Mouse (Mus musculus) cerebellum, adult 18-20 months (tissue): ENCODE results near the gene Polr3a.

ENCODE experiments used
- DNase-seq, 2 experiments: peaks; one replicate each; pipeline ENCODE4 v3.0.0; 2021

Gene Polr3a

DNA sequence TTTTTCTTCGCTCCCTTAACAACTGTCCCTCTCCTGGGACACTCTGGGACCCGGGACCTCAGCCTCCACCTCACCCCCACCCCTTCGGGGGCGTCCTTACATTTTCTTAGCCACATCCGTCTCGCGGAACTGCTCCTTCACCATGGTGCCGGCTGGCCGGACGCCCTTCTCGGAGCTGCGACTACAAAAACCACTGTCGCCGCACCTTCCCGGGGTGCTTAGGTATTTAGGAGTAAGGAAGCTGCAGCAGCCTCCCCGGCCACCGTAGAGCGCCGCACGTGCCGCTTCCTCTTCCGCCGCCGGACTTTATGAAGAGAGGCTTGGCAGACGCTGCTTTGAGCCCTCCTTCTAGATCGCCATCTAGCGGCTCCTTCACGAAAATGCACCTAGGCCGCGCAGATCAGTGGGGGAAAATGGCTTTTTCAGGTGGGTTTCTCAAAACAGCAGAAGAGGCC, at the start of gene Polr3a, which contains the start of gene Rps24:
Gene Polr3a, minus strand, starts transcription at position 286 of the 455 bp plus-strand sequence.
Gene Rps24, plus strand, starts transcription at position 353 of the 455 bp plus-strand sequence.
- DNase-seq: peak; percentile 86 to 94

GRCm38 (mm10) chr14:24534865-24535545, 48.1 kb upstream of the Polr3a start:
- DNase-seq: no peak

GRCm38 (mm10) chr14:24530228-24530627, 43.4 kb upstream of the Polr3a start:
- DNase-seq: no peak

DNA sequence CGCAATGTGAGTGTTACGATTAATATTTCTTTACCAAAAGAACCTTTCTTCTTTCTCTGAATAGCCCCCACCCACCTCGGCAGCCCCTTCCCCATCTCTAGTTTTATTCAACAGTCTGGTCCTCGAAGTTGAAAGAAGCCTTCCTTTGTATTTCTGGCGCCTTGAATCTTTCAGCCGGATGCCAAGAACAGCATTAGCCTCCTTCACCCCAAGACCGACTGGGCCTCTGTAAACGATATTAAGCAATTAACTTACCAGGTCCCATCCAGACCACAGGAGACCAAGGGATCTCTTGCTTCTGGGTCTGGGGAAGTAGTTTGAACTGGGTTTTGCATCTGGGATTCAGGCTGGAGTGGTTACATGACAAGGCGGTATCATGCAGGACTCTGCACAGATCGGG, 39.6 kb upstream of the Polr3a start:
- DNase-seq: no peak

DNA sequence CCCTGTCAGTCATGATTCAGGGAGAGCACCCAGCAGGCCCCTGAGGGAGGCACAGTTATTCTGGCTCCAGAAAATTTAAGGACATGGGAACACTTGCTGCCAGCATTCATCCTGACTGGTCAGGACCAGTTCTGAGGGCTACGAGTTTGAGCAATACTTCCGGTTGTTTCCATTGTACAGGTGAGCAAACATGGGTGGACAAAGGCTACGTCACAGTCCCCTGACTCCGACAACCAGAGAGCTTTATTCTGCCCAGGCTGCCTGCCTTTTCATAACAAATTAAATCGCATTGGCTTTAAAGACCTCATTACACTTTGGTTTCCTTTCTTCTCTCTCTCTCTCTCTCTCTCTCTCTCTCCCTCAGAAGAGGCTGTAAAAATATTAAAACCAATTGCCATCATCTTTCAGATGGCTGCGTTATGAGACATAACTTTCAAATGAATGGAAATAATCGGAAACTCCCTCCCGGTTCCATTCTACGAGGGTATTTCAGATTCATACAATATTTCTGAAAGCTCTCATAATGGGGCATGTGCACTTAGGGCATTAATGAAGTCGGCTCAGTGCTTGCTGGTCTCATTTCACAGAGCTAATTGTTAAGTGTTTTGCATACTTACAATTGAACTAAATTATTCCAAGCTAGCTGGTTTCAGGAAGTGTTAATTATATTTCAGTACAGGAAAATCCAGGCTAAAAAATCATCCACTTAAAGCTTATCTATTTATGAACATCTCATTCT, 39.0 kb upstream of the Polr3a start:
- DNase-seq: no peak

DNA sequence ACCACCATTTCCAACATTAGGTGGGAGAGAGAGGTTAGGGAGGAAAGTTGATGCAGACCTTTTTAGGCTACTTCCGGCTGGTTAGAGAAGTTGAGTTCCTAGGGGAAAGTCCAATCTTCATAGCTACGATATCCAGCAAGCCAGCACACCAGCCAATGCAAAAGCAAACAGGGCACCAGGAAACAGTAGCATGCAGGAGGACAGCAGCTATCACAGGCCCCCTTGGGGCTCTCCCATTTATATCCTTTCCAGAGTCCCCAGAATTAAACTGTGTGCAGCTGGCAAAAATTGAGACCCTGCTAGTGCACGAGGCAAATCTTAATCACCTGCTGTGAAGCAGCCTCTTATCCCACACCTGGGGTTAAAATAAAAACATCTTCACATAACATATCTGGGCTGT, 38.3 kb upstream of the Polr3a start:
- DNase-seq: no peak

DNA sequence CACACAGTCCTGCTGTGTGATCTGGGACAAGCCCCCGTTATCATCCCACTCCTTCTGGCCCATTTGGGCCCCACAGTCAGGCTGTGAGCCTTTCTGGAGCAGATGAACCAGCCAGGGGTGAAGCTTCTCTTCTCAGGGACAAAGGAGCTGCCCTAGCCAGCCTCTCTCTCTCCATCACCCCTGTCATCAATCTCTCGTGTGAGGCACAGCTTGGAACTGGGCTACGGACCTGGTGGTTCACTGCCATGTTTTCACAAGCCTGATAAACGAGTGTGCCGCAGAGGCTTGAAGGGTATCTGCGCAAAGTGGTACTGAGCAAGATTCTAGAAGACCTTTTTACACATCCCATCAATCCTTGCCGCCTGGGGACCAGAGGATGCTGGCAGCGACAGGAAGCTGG, 34.7 kb upstream of the Polr3a start:
- no peak for DNase-seq

DNA sequence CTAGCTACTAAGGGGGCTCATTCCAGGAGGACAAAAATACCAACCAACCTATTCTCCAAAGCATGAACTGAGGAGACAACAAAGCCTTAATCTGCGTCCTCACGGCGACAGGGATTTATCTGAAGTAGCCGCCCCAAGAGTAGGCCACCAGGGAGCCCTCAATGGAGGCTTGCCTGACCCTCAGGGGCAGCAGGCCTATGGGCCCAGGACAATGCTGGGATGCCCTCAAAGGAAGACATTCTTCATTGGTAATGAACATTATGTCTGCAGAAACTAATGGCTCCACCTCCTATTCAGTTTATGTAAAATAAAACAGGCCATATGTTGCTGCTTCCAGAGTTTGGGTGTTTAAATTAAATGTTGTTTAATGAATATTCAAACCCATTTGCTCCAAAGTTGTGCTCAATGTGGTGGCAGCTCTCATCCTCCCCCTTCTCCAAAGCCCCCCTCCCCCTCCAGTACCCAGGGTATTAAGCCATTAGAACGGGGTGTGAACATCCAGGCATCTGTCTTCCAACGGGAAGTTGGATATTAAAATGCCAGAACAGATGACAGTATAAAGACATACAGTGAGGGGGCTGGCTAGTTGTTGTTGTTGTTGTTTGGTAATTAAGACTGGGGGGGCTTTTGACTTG, 25.8 kb upstream of the Polr3a start:
- DNase-seq: no peak

DNA sequence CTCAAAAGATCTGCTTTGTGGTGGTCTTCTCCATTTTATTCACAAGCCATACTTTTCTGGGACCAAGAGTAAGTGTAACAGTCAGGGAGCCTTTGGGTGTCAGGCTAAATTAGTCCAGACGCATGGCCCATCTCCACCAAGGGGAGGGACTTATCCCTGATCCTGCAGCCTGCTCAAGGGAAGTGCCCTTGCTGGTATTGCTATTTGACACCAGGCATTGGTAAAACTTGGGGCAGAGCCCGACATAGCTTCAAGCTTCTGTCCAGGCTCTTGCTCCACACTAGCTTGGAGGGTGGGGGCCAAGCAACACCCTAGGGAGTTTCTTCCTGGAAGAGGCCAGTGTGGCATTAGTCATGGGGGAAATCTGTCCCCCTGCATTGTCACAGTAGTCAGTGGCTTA, 23.8 kb upstream of the Polr3a start:
- no peak for DNase-seq

DNA sequence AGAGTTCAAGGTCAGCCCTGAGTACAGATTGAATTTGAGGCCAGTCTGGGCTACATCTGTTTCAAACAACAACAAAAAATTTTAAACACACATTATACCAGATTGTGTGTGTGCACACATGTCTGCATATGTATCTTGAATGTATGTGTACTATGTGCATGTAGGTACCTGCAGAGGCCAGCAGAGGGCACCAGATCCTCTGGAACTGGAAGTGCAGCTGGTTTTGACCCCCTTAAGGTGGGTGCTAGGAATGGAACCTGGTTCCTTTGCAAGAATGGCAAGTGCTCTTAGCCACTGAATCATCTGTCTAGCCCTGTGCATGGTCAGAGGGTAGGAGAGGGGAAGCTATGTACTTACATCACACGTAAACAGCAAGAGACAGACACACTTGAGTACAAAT, 23.4 kb upstream of the Polr3a start:
- no peak for DNase-seq

GRCm38 (mm10) chr14:24509557-24509956, 22.7 kb upstream of the Polr3a start:
- DNase-seq: no peak

DNA sequence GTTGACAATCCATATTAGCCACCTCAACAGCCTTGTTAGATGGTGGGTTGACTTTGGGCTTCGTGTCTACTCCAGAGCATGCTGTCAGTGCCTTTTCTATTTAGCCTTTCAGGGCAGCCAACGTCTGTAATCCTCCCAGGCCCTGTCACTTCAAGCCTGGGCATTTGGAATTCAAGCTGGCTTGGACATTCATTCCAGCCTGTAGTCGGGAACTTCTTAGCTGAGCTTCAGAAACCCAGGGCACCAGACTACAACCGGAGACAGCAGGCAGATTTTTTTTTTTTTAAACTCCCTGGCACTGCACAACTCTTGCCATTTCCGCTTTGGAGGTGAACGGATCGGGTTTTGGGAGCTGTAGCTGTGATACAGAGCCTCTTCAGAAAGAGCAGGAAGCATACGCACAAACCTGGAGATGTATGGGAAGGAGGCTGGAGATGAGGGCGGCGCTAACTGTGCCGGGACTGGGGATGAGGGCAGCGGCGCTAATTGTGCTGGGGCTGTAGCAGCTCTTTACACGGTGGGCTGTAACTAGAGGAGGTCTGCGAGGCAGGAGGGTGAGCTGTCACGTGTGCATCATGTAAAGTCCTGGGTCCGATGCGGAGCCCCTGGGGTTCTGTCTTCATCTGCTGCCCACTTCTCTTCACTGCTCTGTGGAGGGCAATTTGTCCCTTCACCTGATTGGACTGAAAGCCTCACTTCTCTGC, 21.4 kb upstream of the Polr3a start:
- DNase-seq: peak; percentile 37 to 45

- no peak for DNase-seq
Observed at GRCm38 (mm10) chr14:24507452-24508069, 20.7 kb upstream of the Polr3a start.

- DNase-seq: peak in 1 of 2 experiments; percentile 32
Observed at GRCm38 (mm10) chr14:24501256-24501655, 14.4 kb upstream of the Polr3a start.

- no peak for DNase-seq
Observed at GRCm38 (mm10) chr14:24500845-24501186, 14.0 kb upstream of the Polr3a start.

GRCm38 (mm10) chr14:24500091-24500844, 13.4 kb upstream of the Polr3a start:
- peak; percentile 89 for DNase-seq

DNA sequence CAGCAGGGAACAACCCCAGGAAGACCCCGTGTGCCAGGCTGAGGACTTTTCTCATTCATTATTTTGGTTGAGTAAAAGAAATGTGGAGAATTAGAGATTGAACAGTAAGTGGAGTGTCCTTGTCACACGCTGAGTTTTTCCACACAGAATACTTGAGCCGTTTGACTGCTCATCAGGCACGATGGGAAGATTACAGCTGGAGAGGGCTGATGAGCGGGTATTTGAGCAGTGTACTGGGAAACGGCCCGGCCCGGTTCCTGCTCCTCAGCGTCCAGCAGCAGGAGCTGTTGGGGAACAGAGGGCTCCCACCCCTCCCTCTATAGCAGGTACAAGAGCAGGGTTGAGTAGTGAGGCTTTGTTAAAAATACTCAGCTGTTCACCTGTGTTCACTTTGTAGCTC, 12.6 kb upstream of the Polr3a start:
- DNase-seq: no peak

DNA sequence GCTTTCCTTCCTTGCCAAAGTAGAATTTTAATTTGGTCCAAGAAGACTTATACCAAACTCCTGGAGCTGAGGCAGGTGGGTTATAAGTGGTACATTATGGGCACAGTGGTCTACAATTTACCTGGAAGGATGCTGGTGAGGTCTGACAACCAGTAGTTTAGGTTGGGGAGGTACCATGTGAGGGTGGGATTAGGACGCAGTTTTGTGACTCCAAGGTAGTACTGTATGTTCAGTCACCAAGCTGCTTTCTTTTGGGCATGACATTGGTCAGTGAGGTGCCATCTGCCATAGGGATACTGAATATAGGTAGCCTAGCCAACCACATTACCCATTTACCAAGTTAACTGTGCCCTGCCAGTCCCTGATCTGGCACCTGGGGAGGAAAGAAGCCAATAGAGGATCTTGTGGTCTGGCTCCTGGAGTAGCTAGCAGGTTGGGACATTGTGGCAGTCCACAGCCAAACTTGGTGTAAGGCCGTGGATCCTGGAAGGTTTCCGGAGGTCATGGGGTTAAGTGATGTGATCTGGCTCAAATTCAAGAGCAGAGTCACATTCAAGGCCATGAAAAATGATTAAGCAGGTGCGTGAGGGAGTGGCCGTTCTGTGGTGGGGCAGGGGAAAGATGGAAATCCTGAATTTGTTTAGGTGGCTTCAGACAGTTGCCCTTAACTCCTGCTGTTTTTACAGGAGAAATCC, 11.8 kb upstream of the Polr3a start:
- DNase-seq: peak; percentile 29 to 32

DNA sequence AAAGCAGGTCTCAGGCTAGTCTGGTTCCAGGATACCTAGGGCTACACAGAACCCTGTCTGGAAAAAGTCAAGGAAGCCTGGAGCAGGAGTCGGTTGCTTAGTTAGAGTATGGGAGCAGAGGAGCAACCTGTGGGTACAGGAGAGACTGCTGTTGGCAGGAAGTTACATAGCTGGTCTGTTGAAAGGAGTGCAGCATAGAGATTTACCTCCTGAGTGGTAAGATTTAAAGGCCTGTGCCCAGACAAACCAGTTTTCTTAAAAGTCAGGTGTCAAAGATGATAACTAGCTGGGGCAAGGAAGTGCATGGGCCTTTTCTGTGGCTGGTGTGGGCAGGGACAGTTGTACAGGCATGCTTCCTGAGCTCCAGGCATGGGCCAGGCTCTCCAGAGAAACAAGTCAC, 10.6 kb upstream of the Polr3a start:
- no peak for DNase-seq

DNA sequence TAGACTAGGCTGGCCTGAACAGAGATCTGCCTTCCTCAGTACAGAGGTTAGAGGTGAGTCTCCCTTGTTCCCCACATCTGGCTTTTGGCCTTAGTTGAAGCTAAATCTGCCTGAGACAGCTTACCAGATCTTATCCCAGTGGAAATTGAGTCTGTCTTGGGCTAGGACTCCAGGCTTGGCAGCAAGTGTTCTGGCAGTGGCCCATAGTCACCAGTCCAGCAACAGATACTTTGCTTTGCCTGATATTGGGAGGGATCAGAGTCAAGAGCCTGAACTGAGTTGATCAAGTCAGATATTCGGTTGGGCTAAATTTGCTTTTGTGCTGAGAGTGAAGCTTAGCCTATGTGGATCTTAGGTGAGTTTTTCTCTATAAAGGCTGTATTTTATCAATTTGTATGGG, 9.6 kb upstream of the Polr3a start:
- DNase-seq: no peak

DNA sequence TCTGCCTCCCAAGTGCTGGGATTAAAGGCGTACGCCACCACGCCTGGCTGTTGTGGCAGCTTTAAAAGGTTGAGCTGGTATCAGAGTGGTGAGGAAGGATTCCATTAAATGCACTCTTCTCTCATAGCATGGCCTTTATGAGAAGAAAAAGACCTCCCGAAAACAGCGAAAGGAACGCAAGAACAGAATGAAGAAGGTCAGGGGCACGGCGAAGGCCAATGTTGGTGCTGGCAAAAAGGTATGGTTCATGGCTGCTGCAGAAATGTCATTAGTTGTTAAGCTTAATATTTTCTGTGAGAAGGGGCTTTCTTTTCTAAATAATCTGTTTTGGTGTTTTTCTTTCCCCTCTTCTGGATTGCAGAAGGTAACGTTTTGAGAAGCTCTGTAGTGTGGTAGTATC, 6.4 kb upstream of the Polr3a start:
- DNase-seq: no peak
